9 mouse cellular contexts compared by ENCODE assay signal in the genomic region with DNA sequence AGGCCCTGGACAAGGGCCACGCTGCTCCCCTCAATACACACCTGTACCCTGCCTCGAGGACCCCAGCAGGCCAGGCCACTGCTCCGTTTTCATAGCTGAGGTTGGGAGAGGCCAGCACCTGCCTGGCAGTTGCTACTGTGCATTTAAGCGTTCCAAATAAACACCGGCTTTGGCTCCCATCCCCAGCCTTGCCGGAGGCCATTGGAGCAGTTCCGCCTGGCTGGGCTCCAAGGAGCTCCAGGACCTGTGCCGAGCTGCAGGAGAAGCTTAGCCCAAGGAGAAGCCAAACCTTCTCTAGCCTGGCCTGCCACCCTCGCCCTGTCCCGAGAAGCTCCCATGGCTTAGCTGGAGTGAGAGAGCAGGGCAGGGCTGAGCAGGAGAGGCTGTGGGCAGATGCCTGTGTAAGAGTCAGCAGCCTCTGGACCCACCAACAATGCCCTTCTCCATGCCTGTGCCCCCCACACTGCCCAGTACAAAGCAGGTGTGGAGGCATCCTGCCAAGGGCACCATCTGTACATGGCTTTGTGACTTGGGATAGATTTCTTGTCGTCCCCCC. TPM values are rescaled to one million over a fixed set of nuclear protein-coding genes. Genes with fewer than 3 reads are reported as not detected.
DNase-seq lines count a peak whose midpoint lies in the region; ATAC-seq and TF ChIP-seq lines count a peak whose summit lies in the region.
"Had no signal": no experiment of that assay in that cellular context is flagged by ENCODE, and none has a peak within 500 bp of the region (broad histone marks: within the 10 kb centered on the region; RNA-seq: fewer than 3 reads in every experiment).

No protein-coding gene starts in this region.

- ATAC-seq in hindbrain, embryonic 11.5 days (ENCODE audit: low FRiP score): no peak
- peak; percentile 76 for ATAC-seq in forebrain, embryonic 15.5 days (replicated peaks)
- ATAC-seq in hindbrain, embryonic 12.5 days (ENCODE audit: low FRiP score): 0 out of 2 replicates have a peak, but pooled peaks have one; percentile 43
- ATAC-seq in limb, embryonic 14.5 days (ENCODE audit: low FRiP score, low read depth): peak; percentile 59

- H3K4me3 ChIP-seq in hindbrain, embryonic 10.5 days: no peak overlapping the region
- no peak overlapping the region for H3K4me3 ChIP-seq in hindbrain, embryonic 11.5 days (ENCODE audit: low read depth, low read length)
- H3K4me3 ChIP-seq in forebrain, embryonic 15.5 days: no peak overlapping the region
- no peak overlapping the region for H3K4me3 ChIP-seq in hindbrain, embryonic 12.5 days
- H3K4me3 ChIP-seq in limb, embryonic 14.5 days (replicated peaks; ENCODE audit: low read length): no peak overlapping the region

- H3K27me3 ChIP-seq in hindbrain, embryonic 10.5 days (ENCODE audit: insufficient read depth, poor library complexity, severe bottlenecking): no peaks in the 10 kb centered on the region
- 0 out of 2 replicates have a peak, but pooled peaks cover 2% of the 10 kb centered on the region for H3K27me3 ChIP-seq in hindbrain, embryonic 11.5 days (ENCODE audit: control insufficient read depth, insufficient read depth, low read length)
- no peaks in the 10 kb centered on the region for H3K27me3 ChIP-seq in forebrain, embryonic 15.5 days
- no peaks in the 10 kb centered on the region for H3K27me3 ChIP-seq in hindbrain, embryonic 12.5 days
- no peaks in the 10 kb centered on the region for H3K27me3 ChIP-seq in limb, embryonic 14.5 days (ENCODE audit: control insufficient read depth, insufficient read depth, low read length)

- H3K4me2 ChIP-seq in hindbrain, embryonic 11.5 days (replicated peaks; ENCODE audit: low read depth, low read length): no peak overlapping the region
- H3K4me2 ChIP-seq in forebrain, embryonic 15.5 days (replicated peaks): no peak overlapping the region
- H3K4me2 ChIP-seq in hindbrain, embryonic 12.5 days (replicated peaks): no peak overlapping the region
- no peak overlapping the region for H3K4me2 ChIP-seq in limb, embryonic 14.5 days (replicated peaks; ENCODE audit: low read depth, low read length, severe bottlenecking)

- no peak for TF ChIP-seq POLR2A in limb, embryonic 14.5 days (IDR thresholded peaks at IDR 0.05; ENCODE audit: borderline replicate concordance, extremely low read depth, insufficient read depth, insufficient read length)

- H3K36me3 ChIP-seq in hindbrain, embryonic 10.5 days: peaks cover 6% of the 10 kb centered on the region
- no peaks in the 10 kb centered on the region for H3K36me3 ChIP-seq in hindbrain, embryonic 11.5 days (ENCODE audit: control insufficient read depth, insufficient read depth, low read length)
- H3K36me3 ChIP-seq in forebrain, embryonic 15.5 days: no peaks in the 10 kb centered on the region
- H3K36me3 ChIP-seq in hindbrain, embryonic 12.5 days: no peaks in the 10 kb centered on the region
- no peaks in the 10 kb centered on the region for H3K36me3 ChIP-seq in limb, embryonic 14.5 days (ENCODE audit: control insufficient read depth, insufficient read depth, low read length)

- H3K27ac ChIP-seq in hindbrain, embryonic 10.5 days: 0 out of 2 replicates have a peak overlapping the region, but pooled peaks have one; percentile 46
- no peak overlapping the region for H3K27ac ChIP-seq in hindbrain, embryonic 11.5 days (ENCODE audit: low read depth, low read length)
- peak overlapping the region; percentile 77 for H3K27ac ChIP-seq in forebrain, embryonic 15.5 days (replicated peaks)
- H3K27ac ChIP-seq in hindbrain, embryonic 12.5 days: 0 out of 2 replicates have a peak overlapping the region, but pooled peaks have one; percentile 26
- peak overlapping the region; percentile 33; the same call in 1 of the 2 replicates for H3K27ac ChIP-seq in limb, embryonic 14.5 days (replicated peaks; ENCODE audit: low read depth, low read length)
- H3K27ac ChIP-seq: liver, embryonic 14.5 days had no signal

- 66% methylated on average over 11 of the region's 11 CpGs for WGBS in hindbrain, embryonic 10.5 days
- 63% methylated on average over 11 of the region's 11 CpGs for WGBS in hindbrain, embryonic 11.5 days
- WGBS in forebrain, embryonic 15.5 days: 24% methylated on average over 11 of the region's 11 CpGs
- 67% methylated on average over 11 of the region's 11 CpGs for WGBS in hindbrain, embryonic 12.5 days
- WGBS in limb, embryonic 14.5 days: 31% methylated on average over 11 of the region's 11 CpGs

- no peaks in the 10 kb centered on the region for H3K9me3 ChIP-seq in hindbrain, embryonic 10.5 days
- no peaks in the 10 kb centered on the region for H3K9me3 ChIP-seq in hindbrain, embryonic 11.5 days (ENCODE audit: control insufficient read depth, low read length)
- H3K9me3 ChIP-seq in forebrain, embryonic 15.5 days: no peaks in the 10 kb centered on the region
- no peaks in the 10 kb centered on the region for H3K9me3 ChIP-seq in hindbrain, embryonic 12.5 days (replicated peaks)
- H3K9me3 ChIP-seq in limb, embryonic 14.5 days (ENCODE audit: control insufficient read depth, low read length): no peaks in the 10 kb centered on the region

- H3K4me1 ChIP-seq in hindbrain, embryonic 10.5 days (replicated peaks): peaks cover 22% of the 10 kb centered on the region
- H3K4me1 ChIP-seq in hindbrain, embryonic 11.5 days (replicated peaks; ENCODE audit: control insufficient read depth, insufficient read depth, low read length): no peaks in the 10 kb centered on the region; the same call in 1 of the 2 replicates
- peaks cover 21% of the 10 kb centered on the region for H3K4me1 ChIP-seq in forebrain, embryonic 15.5 days
- peaks cover 8% of the 10 kb centered on the region for H3K4me1 ChIP-seq in hindbrain, embryonic 12.5 days
- peaks cover 16% of the 10 kb centered on the region for H3K4me1 ChIP-seq in limb, embryonic 14.5 days (ENCODE audit: control insufficient read depth, insufficient read depth, low read length)

- DNase-seq in hindbrain, embryonic 10.5 days (ENCODE audit: low spot score): no peak
- no peak for DNase-seq in hindbrain, embryonic 11.5 days (ENCODE audit: low spot score)
- DNase-seq in adrenal gland, postnatal 36 days: peak; percentile 88 to 93
- peak; percentile 82 for DNase-seq in limb, embryonic 14.5 days (ENCODE audit: low spot score)
- peak; percentile 84 for DNase-seq in ovary, postnatal 36 days (ENCODE audit: low spot score)
- DNase-seq in natural killer cell, adult 2 months (ENCODE audit: low spot score in 2 of 2): no peak

- H3K9ac ChIP-seq in hindbrain, embryonic 11.5 days (ENCODE audit: low read depth, low read length): no peak overlapping the region
- H3K9ac ChIP-seq in forebrain, embryonic 15.5 days (replicated peaks): no peak overlapping the region
- H3K9ac ChIP-seq in hindbrain, embryonic 12.5 days: no peak overlapping the region
- H3K9ac ChIP-seq in limb, embryonic 14.5 days (ENCODE audit: low read depth, low read length, severe bottlenecking): no peak overlapping the region
- H3K9ac ChIP-seq: liver, embryonic 14.5 days had no signal

RNA-seq across cellular contexts. Expression of a gene that starts 39.6 kb away (rescaled TPM):
- 8.6 and 10.3 TPM in 2 replicates for polyA plus RNA-seq in hindbrain, embryonic 10.5 days (2016; fragmentation: Nextera tagmentation; extraction: Ambion mirVana)
- 16.7 and 22.7 TPM in 2 replicates for polyA plus RNA-seq in hindbrain, embryonic 11.5 days (2014; fragmentation: Nextera tagmentation; extraction: Ambion mirVana)
- total RNA-seq in adrenal gland, postnatal 36 days (2021): 10 to 100 TPM; 28.8 to 36.9 TPM
- polyA plus RNA-seq in forebrain, embryonic 15.5 days (2015; fragmentation: Nextera tagmentation; extraction: Ambion mirVana): 11.8 and 27.5 TPM in 2 replicates
- 36.7 and 42.8 TPM in 2 replicates for polyA plus RNA-seq in hindbrain, embryonic 12.5 days (2016; fragmentation: Nextera tagmentation; extraction: Ambion mirVana)
- polyA plus RNA-seq in limb, embryonic 14.5 days (2012; rRNA removed): 68.5 and 86.7 TPM in 2 replicates
- polyA plus RNA-seq in limb, embryonic 14.5 days (2014; fragmentation: Nextera tagmentation; extraction: Ambion mirVana): 48.5 and 75.4 TPM in 2 replicates

RNA-seq across cellular contexts. Expression of a gene that starts 56.4 kb away (rescaled TPM):
- polyA plus RNA-seq in hindbrain, embryonic 10.5 days (2016; fragmentation: Nextera tagmentation; extraction: Ambion mirVana): 115 and 125 TPM in 2 replicates
- polyA plus RNA-seq in hindbrain, embryonic 11.5 days (2014; fragmentation: Nextera tagmentation; extraction: Ambion mirVana): 136 and 138 TPM in 2 replicates
- total RNA-seq in adrenal gland, postnatal 36 days (2021): 100 to 1,000 TPM; 128 to 136 TPM
- polyA plus RNA-seq in forebrain, embryonic 15.5 days (2015; fragmentation: Nextera tagmentation; extraction: Ambion mirVana): 157 and 161 TPM in 2 replicates
- polyA plus RNA-seq in hindbrain, embryonic 12.5 days (2016; fragmentation: Nextera tagmentation; extraction: Ambion mirVana): 137 and 140 TPM in 2 replicates
- polyA plus RNA-seq in limb, embryonic 14.5 days (2012; rRNA removed): 111 and 132 TPM in 2 replicates
- polyA plus RNA-seq in limb, embryonic 14.5 days (2014; fragmentation: Nextera tagmentation; extraction: Ambion mirVana): 123 and 140 TPM in 2 replicates

Comparison
In these comparisons a context has a peak if more than half of its experiments do, and no peak if none do; other contexts are left out.
1. DNase-seq: peak in adrenal gland, postnatal 36 days (2 of 2), limb, embryonic 14.5 days (single experiment) and ovary, postnatal 36 days (single experiment); none in hindbrain, embryonic 10.5 days (single experiment), hindbrain, embryonic 11.5 days (single experiment) and natural killer cell, adult 2 months (0 of 2).